Mouse (Mus musculus) common myeloid progenitor, adult 5-6 weeks (primary cell): ENCODE data around the gene Tomm5. TPM values are rescaled to one million over a fixed set of nuclear protein-coding genes. Genes with fewer than 3 reads are reported as not detected.
A peak's percentile ranks its signal among the peaks of the same experiment; 100 is the strongest.
"Not testable (repeated sequence)": the region's sequence is repeated elsewhere in the genome, so short reads cannot be mapped to it uniquely, and the experiment has no call there.

Experiments
- ATAC-seq: replicated peaks from 2 replicates; pipeline ENCODE4 v1.8.0; 2016; ENCODE audit warnings: low read depth, mild to moderate bottlenecking, moderate TSS enrichment, inconsistent platforms; ENCODE audit not compliant: poor library complexity, severe bottlenecking
- total RNA-seq: library from RNA; stranded (forward); fragments of 200-1000, 187-1606 nt; gene quantifications from 2 replicates; pipeline ENCODE4 v1.2.3, GENCODE M21; 2017

The Tomm5 gene
- total RNA-seq, result 228 and 259 TPM in 2 replicates

- ATAC-seq, result peak; percentile 98
Measured at GRCm38 (mm10) chr4:45107601-45108277, at the start of gene Tomm5. Gene Tomm5, minus strand, starts transcription at chr4:45108114.

- ATAC-seq, result no peak
Measured at GRCm38 (mm10) chr4:45156433-45156832, 48.5 kb upstream of the Tomm5 start.

DNA sequence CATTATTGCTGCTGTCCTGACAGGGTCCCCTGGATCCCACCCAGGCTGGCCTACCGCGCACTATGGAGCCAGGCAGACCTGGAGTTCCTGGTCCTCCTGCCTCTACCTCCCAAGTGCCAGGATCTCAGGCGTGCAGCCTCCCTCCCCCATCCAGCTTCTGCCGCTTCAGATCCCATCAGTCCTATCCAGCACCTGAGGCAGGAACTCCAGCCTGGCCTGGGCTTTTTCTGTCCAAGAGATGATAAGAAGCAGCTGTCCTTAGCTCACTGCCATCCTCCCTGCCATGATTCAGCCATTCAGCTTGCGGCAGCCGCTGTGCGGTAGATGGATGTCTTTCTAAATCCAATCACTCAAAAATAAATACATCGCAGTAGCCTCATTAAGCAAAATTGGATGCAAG lies 35.1 kb upstream of the Tomm5 start:
- ATAC-seq, result no peak

- peak; percentile 77 for ATAC-seq
Measured at GRCm38 (mm10) chr4:45142411-45142810, 34.5 kb upstream of the Tomm5 start.

- ATAC-seq, result no peak
Measured at GRCm38 (mm10) chr4:45141835-45142234, 33.9 kb upstream of the Tomm5 start.

DNA sequence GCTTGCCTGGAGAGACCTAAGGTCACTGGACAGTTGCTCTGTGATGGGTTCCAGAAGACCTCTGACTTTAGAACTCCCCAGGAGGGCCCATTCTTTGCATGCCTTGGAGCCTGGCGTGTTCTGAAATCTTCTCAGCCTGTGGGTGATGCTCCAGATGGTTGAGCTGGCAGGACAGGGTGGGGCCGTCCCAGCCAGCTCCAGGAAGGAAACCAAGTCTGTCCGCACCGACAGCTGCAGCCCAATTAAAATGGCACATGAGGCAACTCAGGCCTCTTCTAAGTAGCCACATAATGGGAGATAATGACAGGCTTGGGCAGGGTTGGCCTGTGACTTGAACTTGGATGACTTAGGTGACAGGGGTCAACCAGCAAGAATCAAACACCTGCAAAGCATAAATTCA lies 29.7 kb upstream of the Tomm5 start:
- ATAC-seq, result no peak

DNA sequence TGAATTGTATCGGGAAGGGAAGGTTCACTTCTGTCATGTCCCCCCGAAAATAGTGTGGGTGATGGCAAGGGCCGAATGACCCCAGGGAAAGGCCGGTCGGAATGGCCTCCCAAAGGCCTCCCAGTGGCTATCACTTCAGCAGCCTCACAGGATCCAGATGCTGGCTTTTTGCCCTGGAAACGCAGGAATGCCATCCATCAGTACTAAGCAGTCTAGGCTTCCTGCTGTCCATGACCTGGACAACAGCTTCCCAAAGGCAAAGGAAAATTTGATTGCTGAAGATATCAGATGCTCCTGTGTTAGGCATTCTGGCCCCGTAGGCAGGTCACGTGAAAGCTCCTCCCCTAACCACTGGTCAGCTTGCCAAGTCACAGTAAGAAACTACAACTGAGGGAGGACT lies 26.6 kb upstream of the Tomm5 start:
- no peak for ATAC-seq

DNA sequence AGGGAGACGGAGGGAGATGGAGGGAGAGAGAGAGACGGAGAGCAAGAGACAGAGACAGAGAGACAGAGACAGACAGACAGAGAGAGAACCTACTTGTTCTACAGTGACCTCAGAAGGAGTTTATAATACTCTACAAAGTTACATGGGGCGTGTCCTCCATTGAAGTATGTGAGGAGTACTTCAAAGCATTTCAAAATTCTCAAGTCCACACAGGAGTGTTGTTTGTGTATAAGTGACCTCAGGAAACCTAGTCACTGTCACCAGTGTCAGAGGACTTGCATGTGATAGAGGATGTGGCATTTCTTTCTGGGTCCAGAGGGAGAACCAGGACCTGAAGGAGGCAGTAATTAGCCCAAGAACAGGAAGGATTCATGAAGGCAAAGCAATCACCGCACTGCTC lies 23.1 kb upstream of the Tomm5 start:
- ATAC-seq, result no peak

DNA sequence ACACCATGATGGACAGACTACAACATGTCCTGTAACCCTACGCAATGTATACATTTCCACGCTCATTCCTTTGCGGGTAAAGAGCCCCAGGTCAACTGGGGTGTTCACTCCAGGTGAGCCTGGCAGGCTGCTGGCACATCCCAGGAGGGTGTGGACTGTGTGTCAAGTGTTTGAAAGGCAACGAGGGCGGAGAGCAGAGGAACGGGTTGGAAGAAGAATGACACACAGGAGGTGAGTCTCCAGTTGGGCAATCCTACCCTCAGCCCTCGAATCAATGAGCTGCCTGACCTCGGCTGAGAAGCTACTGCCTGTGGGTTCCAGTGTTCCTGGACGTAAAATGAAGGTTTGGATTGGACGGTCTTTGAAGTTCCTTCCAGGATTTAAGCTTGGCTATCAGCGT lies 13.4 kb upstream of the Tomm5 start:
- ATAC-seq, result no peak

DNA sequence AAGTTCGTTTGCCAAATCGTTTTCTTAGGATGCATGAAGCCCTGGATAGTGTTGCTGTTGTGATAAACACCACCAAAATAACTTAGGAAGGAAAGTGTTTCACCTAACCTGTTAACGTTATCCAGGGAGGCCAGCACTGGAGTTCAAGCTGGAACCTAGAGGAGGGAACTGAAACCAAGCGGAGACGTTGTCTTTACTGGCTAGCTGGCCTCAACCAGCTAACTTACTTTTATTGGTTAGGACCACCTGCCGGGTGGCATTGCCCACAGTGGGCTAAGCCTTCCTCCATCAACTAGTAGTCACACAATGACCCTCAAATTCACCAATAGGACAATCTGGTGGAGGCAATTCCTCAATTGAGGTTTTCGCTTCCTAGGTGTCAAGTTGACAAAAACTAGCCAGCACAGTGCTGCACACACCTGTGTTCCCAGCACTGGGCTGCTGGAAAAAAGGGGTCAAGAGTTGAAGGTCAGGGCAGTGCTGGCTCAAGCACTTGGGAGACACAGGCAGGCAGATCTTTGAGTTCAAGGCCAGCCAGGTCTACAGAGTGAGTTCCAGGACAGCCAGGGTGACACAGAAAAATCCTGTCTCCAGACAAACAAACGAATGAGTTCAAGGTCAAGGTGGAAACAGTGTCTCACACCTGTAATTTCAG lies 669 bp upstream of the Tomm5 start:
- peak; percentile 33; the same call in 1 of the 2 replicates for ATAC-seq

- ATAC-seq, result no peak
Measured at GRCm38 (mm10) chr4:45107066-45107465, 848 bp downstream of the Tomm5 start.

DNA sequence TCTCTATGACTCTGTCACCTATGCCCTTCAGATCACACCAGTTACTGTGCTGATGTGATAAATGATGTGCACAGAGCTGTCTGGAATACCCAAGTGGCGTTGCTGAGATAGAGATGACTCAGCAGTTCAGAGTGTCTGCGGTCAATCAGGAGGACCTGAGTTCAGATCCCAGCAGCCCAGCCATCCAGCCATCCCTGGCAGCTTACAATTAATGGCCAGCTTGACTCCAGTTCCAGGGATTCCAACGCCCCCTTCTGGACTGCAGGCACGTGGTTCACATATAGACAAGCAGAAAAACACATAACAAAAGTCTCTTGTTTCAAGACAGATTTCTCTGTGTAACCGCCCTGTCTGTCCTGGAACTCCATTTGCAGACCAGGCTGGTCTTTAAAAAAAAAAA lies 1.5 kb downstream of the Tomm5 start:
- ATAC-seq, result no peak

DNA sequence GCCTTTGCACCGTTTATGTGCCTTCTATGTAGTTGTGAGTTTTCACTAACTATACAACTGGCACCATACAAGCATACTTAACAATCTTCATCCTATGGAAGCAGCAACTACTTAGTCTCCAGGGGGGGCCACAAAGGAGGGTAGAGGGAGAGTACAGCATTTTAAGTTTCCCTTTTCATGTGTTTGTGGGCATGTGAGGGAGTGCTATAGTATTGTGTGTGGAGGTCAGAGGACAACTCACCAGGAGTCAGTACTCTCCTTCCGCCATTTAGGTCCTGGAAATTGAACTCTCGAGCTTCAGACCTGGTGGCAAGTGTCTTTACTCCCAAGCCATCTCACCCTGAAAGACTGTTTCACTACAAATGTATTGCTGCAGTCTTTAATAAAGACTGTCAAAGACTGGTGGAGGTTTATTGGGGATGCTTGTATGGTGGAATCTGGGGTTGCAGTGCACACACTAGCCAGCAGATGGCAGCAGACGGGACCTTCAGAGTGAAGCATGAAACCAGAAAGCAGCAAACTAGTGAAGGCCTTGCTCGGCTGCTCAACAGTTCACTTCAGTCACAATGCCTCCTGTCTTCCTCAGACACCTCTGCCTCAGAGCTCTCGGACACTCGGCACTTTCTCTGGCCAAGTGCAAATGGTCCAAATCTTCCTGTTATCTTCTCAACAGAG lies 10.6 kb downstream of the Tomm5 start:
- peak; percentile 96 for ATAC-seq

- ATAC-seq, result no peak
Measured at GRCm38 (mm10) chr4:45084895-45085290, 23.0 kb downstream of the Tomm5 start.

DNA sequence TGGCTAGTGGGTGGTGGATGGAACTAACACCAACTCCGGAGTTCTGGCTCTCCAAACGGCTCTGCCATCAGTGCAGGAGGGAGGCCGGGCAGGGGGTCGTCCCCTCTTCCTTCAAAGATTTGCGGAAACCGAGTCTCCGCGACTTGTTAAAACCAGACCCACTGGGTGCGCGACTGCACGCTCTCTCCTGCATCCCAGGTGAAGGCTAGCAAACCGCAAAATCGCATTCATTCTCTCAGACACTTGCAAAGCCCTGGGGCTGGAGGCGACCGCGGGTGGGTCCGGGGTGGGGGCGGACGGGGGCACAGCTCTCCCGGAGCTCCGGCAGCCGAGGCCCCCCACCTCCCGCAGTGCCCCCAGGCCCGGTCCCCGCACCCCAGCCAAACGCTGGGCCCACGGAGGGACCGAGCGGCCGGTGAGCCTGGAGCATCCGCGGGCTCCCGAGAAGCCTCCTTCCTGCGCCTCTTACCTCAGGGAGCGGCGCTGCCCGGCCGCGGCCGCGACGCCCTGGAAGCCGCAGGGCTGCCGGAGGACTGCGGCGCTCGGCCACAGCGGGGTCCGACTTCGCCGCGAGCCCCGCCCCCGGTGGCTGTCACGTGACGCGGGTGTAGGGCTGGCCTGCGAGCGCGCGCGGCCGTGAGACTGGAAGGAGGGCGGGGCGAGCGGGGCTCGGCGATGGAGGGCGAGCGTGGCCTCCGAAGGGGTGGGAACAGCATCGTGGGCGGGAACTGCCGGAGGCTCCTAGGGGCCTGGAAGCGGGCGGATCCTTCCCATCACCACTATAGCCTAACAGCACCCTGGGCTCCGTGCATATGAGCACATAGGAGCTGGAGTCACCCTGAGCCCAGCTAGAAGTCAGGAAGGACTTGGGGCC lies 23.7 kb downstream of the Tomm5 start, which contains the start of gene Fbxo10:
TSS of gene Fbxo10 (minus strand) at position 584 of the 874 bp plus-strand sequence.
- ATAC-seq, result peak; percentile 95

DNA sequence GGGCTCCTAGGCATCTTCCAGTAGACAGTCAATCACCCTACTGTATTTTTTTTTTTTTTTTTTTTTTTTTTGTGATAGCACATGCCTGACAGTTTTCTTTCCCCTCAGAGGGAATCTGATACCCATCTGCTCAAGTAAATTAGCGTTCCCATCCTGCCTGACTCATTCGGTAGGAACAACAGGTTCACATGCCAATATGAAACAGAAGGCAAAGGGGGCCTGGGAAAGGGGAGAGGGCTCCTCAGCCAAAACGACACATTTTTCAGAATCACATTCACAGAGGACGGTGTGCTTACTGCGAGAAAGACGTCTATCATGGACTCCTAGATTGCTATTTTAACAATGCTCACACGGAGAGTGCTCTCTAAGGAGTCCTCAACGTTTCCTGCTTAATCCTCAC lies 24.4 kb downstream of the Tomm5 start:
- no peak for ATAC-seq

- no peak for ATAC-seq
Measured at GRCm38 (mm10) chr4:45082951-45083350, 25.0 kb downstream of the Tomm5 start.

DNA sequence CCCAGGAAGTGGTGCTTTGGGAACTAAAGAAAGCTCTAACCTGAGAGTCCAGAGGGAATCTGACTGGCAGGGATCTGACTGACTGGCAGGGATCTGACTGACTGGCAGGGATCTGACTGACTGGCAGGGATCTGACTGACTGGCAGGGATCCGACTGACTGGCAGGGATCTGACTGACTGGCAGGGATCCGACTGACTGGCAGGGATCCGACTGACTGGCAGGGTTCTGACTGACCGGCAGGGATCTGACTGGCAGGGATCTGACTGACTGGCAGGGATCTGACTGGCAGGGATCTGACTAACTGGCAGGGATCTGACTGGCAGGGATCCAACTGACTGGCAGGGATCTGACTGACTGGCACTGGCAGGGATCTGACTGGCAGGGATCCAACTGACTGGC lies 26.9 kb downstream of the Tomm5 start:
- ATAC-seq, result not testable (repeated sequence)

DNA sequence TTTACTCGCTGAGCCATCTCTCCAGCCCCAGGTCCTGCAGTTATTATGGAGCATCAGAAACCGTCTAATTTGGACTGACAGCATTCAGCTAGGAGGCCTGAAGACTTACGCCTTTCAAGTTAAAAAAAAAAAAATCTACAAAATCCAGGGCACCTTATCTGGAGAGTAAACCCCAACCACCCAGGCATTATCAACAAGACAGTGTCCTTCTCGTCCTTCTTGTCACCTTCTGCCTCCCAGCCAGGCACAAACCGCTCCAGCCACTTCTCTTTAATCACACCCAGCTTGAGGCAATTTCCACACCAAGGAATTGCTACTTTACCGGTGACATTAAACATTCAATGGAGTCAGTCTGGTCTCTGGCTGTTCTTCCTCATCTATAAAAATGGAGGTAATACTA lies 34.4 kb downstream of the Tomm5 start:
- peak; percentile 62; the same call in 1 of the 2 replicates for ATAC-seq

GRCm38 (mm10) chr4:45072261-45072973 lies 35.5 kb downstream of the Tomm5 start:
- ATAC-seq, result no peak
